Mouse (Mus musculus) liver, adult 2 months (tissue): ENCODE results near the gene Clec16a. TPM values are rescaled to one million over a fixed set of nuclear protein-coding genes. Genes with fewer than 3 reads are reported as not detected.
A peak's percentile ranks its signal among the peaks of the same experiment; 100 is the strongest.

Experiments used
- DNase-seq: peaks from one replicate; pipeline ENCODE4 v3.0.0-alpha.2; 2011; ENCODE audit warnings: low read depth, low spot score; ENCODE audit errors: extremely low read depth
- H3K27ac ChIP-seq: fragments of 200-500 bp; replicated peaks from 2 replicates; pipeline ENCODE4 v1.5.1; 2012; ENCODE audit warnings: low read depth, mild to moderate bottlenecking, control low read depth, inconsistent platforms, low read length; ENCODE audit not compliant: insufficient read depth
- H3K27me3 ChIP-seq: fragments of 200-500 bp; 2 replicates; pipeline ENCODE4 v1.6.1; 2012; ENCODE audit warnings: mild to moderate bottlenecking, moderate library complexity, low read length, inconsistent platforms; ENCODE audit not compliant: control insufficient read depth, insufficient read depth
- H3K36me3 ChIP-seq: fragments of 200-500 bp; 2 replicates; pipeline ENCODE4 v1.6.1; 2012; ENCODE audit warnings: low read length, inconsistent platforms; ENCODE audit not compliant: control insufficient read depth, insufficient read depth
- H3K4me1 ChIP-seq: fragments of 200-500 bp; 2 replicates; pipeline ENCODE4 v1.6.1; 2011; ENCODE audit warnings: low read length; ENCODE audit not compliant: control insufficient read depth, insufficient read depth
- H3K4me3 ChIP-seq: fragments of 200-500 bp; 2 replicates; pipeline ENCODE4 v1.5.1; 2011; ENCODE audit warnings: low read depth, mild to moderate bottlenecking, control low read depth, low read length, moderate library complexity; ENCODE audit not compliant: insufficient read depth
- H3K79me2 ChIP-seq: fragments of 200-500 bp; 2 replicates; pipeline ENCODE4 v1.6.1; 2012; ENCODE audit warnings: inconsistent platforms, mild to moderate bottlenecking, low read length, moderate library complexity; ENCODE audit not compliant: control insufficient read depth, insufficient read depth
- H3K9ac ChIP-seq: fragments of 200-500 bp; 2 replicates; pipeline ENCODE4 v1.6.1; 2012; ENCODE audit warnings: low read depth, mild to moderate bottlenecking, control low read depth, inconsistent platforms, low read length
- CTCF ChIP-seq: fragments of 200-500 bp; IDR thresholded peaks from 2 replicates; pipeline ENCODE4 v1.5.1; 2011; ENCODE audit warnings: low read depth, low read length, control low read depth
- POLR2A ChIP-seq: fragments of 200-500 bp; IDR thresholded peaks from 2 replicates; pipeline ENCODE4 v1.6.1; 2011; ENCODE audit warnings: low read length, control low read depth; ENCODE audit not compliant: insufficient read depth; ENCODE audit errors: extremely low read depth
- WGBS: fragments of 180-500 bp; shearing (Covaris S2); methylation state at CpG from one replicate; pipeline ENCODE4 v1.1.7; 2018; 5-methylcytosine and 5-hydroxymethylcytosine counted together
- polyA plus RNA-seq: library from polyadenylated mRNA; depleted of rRNA; stranded (reverse); fragments of >200 nt; gene quantifications from 2 replicates; pipeline ENCODE4 v1.2.3, GENCODE M21; 2012
- total RNA-seq: library from RNA; depleted of rRNA; stranded (reverse); fragments of >200 nt; gene quantifications from 2 replicates; pipeline ENCODE4 v1.2.3, GENCODE M21; 2014

The Clec16a gene
- total and polyA plus RNA-seq, 2 experiments: 9.8 to 11.6 TPM

GRCm38 (mm10) chr16:10528382-10528781, 16.8 kb upstream of the Clec16a start:
- WGBS: 88% methylated on average over 3 of the region's 3 CpGs

GRCm38 (mm10) chr16:10530179-10530578, 15.0 kb upstream of the Clec16a start:
- no peaks in the 10 kb centered on the region for H3K27me3 ChIP-seq
- H3K9ac ChIP-seq: no peak overlapping the region
- H3K79me2 ChIP-seq: peaks cover 12% of the 10 kb centered on the region; the same call in 1 of the 2 replicates
- TF ChIP-seq POLR2A: no peak
- TF ChIP-seq CTCF: no peak
- H3K4me3 ChIP-seq: no peak overlapping the region
- peaks cover 26% of the 10 kb centered on the region for H3K4me1 ChIP-seq
- no peak overlapping the region for H3K27ac ChIP-seq
- H3K36me3 ChIP-seq: peaks cover 3% of the 10 kb centered on the region; the same call in 1 of the 2 replicates
- 97% methylated on average over 4 of the region's 4 CpGs for WGBS
- no peak for DNase-seq

More at GRCm38 (mm10) chr16:10528382-10528781, 16.8 kb upstream of the Clec16a start:
- H3K4me3 ChIP-seq: no peak overlapping the region
- TF ChIP-seq CTCF (no peak), POLR2A (no peak)
- no peak overlapping the region for H3K27ac ChIP-seq
- peaks cover 3% of the 10 kb centered on the region; the same call in 1 of the 2 replicates for H3K36me3 ChIP-seq
- peaks cover 7% of the 10 kb centered on the region; the same call in 1 of the 2 replicates for H3K79me2 ChIP-seq
- peaks cover 24% of the 10 kb centered on the region for H3K4me1 ChIP-seq
- no peak overlapping the region for H3K9ac ChIP-seq
- DNase-seq: no peak
- no peaks in the 10 kb centered on the region for H3K27me3 ChIP-seq

- Histone ChIP-seq H3K27me3 (no peaks in the 10 kb centered on the region), H3K79me2 (peaks cover 24% of the 10 kb centered on the region; the same call in 1 of the 2 replicates), H3K4me1 (peaks cover 34% of the 10 kb centered on the region), H3K36me3 (peaks cover 3% of the 10 kb centered on the region; the same call in 1 of the 2 replicates), H3K4me3 (no peak overlapping the region), H3K27ac (peak overlapping the region; percentile 37), H3K9ac (no peak overlapping the region)
- TF ChIP-seq POLR2A: no peak
- TF ChIP-seq CTCF: no peak
- peak; percentile 97 for DNase-seq
- 56% methylated on average over 4 of the region's 4 CpGs for WGBS
These were observed 11.4 kb upstream of the Clec16a start for GRCm38 (mm10) chr16:10533781-10534180.

- DNase-seq: no peak
- Histone ChIP-seq H3K4me1 (peaks cover 39% of the 10 kb centered on the region), H3K4me3 (no peak overlapping the region), H3K79me2 (peaks cover 27% of the 10 kb centered on the region; the same call in 1 of the 2 replicates), H3K36me3 (peaks cover 3% of the 10 kb centered on the region; the same call in 1 of the 2 replicates), H3K9ac (no peak overlapping the region), H3K27ac (no peak overlapping the region), H3K27me3 (no peaks in the 10 kb centered on the region)
- 39% methylated on average over 7 of the region's 7 CpGs for WGBS
- TF ChIP-seq CTCF: no peak
- TF ChIP-seq POLR2A: no peak
These were observed 10.6 kb upstream of the Clec16a start for GRCm38 (mm10) chr16:10534567-10534966.

GRCm38 (mm10) chr16:10536323-10536722, 8.8 kb upstream of the Clec16a start:
- WGBS: 15% methylated on average over 5 of the region's 5 CpGs
- Histone ChIP-seq H3K27ac (no peak overlapping the region), H3K9ac (no peak overlapping the region), H3K36me3 (no peaks in the 10 kb centered on the region; the same call in 1 of the 2 replicates), H3K79me2 (peaks cover 45% of the 10 kb centered on the region; the same call in 1 of the 2 replicates), H3K4me3 (no peak overlapping the region), H3K27me3 (no peaks in the 10 kb centered on the region), H3K4me1 (peaks cover 55% of the 10 kb centered on the region)
- TF ChIP-seq CTCF: no peak
- no peak for TF ChIP-seq POLR2A
- DNase-seq: peak; percentile 45

- 32% methylated on average over 3 of the region's 3 CpGs for WGBS
- no peak overlapping the region for H3K27ac ChIP-seq
- H3K36me3 ChIP-seq: no peaks in the 10 kb centered on the region; the same call in 1 of the 2 replicates
- no peak overlapping the region for H3K9ac ChIP-seq
- TF ChIP-seq CTCF (no peak), POLR2A (no peak)
- H3K4me3 ChIP-seq: no peak overlapping the region
- peak; percentile 96 for DNase-seq
- peaks cover 48% of the 10 kb centered on the region; the same call in 1 of the 2 replicates for H3K79me2 ChIP-seq
- peaks cover 57% of the 10 kb centered on the region for H3K4me1 ChIP-seq
- no peaks in the 10 kb centered on the region for H3K27me3 ChIP-seq
These were observed 8.2 kb upstream of the Clec16a start for GRCm38 (mm10) chr16:10536961-10537360.
